In genomic region chr2:179766664-179767526, GRCm38 (mm10) we compare ENCODE assay signal across 10 mouse cellular contexts.
DNase-seq lines count a peak whose midpoint lies in the region; ATAC-seq lines count a peak whose summit lies in the region.
"Had no signal": no experiment of that assay in that cellular context is flagged by ENCODE, and none has a peak within 500 bp of the region (broad histone marks: within the 10 kb centered on the region; RNA-seq: fewer than 3 reads in every experiment).

No protein-coding gene starts in this region.

- H3K4me2 ChIP-seq in hindbrain, embryonic 16.5 days (ENCODE audit: low read length), result peak overlapping the region; percentile 42; the same call in 1 of the 2 replicates
- H3K4me2 ChIP-seq in midbrain, embryonic 12.5 days (replicated peaks), result peak overlapping the region; percentile 40
- H3K4me2 ChIP-seq: limb, embryonic 13.5 days had no signal

- no peaks in the 10 kb centered on the region for H3K27me3 ChIP-seq in hindbrain, embryonic 16.5 days (replicated peaks; ENCODE audit: control insufficient read depth, insufficient read depth, low read length)
- H3K27me3 ChIP-seq in midbrain, embryonic 12.5 days, result peaks cover 8% of the 10 kb centered on the region; the same call in 1 of the 2 replicates
- H3K27me3 ChIP-seq: Patski had no signal

- no peak overlapping the region for H3K4me3 ChIP-seq in hindbrain, embryonic 16.5 days (ENCODE audit: low read length)
- 0 out of 2 replicates have a peak overlapping the region, but pooled peaks have one; percentile 5 for H3K4me3 ChIP-seq in midbrain, embryonic 12.5 days
- H3K4me3 ChIP-seq: limb, embryonic 13.5 days had no signal

- peak; percentile 50 for ATAC-seq in hindbrain, embryonic 16.5 days
- peak; percentile 61 for ATAC-seq in midbrain, embryonic 12.5 days (ENCODE audit: low FRiP score, low read depth)
- ATAC-seq: Patski had no signal

- peaks cover 32% of the 10 kb centered on the region for H3K4me1 ChIP-seq in hindbrain, embryonic 16.5 days (ENCODE audit: control insufficient read depth, insufficient read depth, low read depth, low read length)
- peaks cover 50% of the 10 kb centered on the region for H3K4me1 ChIP-seq in midbrain, embryonic 12.5 days

- 0 out of 2 replicates have a peak overlapping the region, but pooled peaks have one; percentile 27 for H3K27ac ChIP-seq in hindbrain, embryonic 16.5 days (ENCODE audit: low read depth, low read length)
- no peak overlapping the region for H3K27ac ChIP-seq in midbrain, embryonic 12.5 days (replicated peaks)
- H3K27ac ChIP-seq: limb, embryonic 13.5 days had no signal

- peak; percentile 32 for DNase-seq in ZHBTc4 (ENCODE audit: low read depth, low spot score)
- peak; percentile 55 for DNase-seq in embryo, embryonic 11 days
- no peak for DNase-seq in gastrocnemius, postnatal 10 days
- no peak for DNase-seq in left cerebral cortex, adult 8-10 months (ENCODE audit: low spot score in 2 of 2)
- no peak for DNase-seq in urinary bladder, postnatal 4 days (ENCODE audit: low spot score in 2 of 2)
- DNase-seq: cerebellum, postnatal 14 days had no signal

- 20% methylated on average over 16 of the region's 16 CpGs for WGBS in hindbrain, embryonic 16.5 days
- WGBS in midbrain, embryonic 12.5 days, result 21% methylated on average over 16 of the region's 16 CpGs

- H3K9me3 ChIP-seq in hindbrain, embryonic 16.5 days (ENCODE audit: control insufficient read depth, low read length), result no peaks in the 10 kb centered on the region
- no peaks in the 10 kb centered on the region for H3K9me3 ChIP-seq in midbrain, embryonic 12.5 days
- H3K9me3 ChIP-seq: limb, embryonic 13.5 days had no signal

- no peak overlapping the region for H3K9ac ChIP-seq in hindbrain, embryonic 16.5 days (ENCODE audit: low read depth, low read length)
- no peak overlapping the region for H3K9ac ChIP-seq in midbrain, embryonic 12.5 days (replicated peaks)
- H3K9ac ChIP-seq: limb, embryonic 13.5 days had no signal

- H3K36me3 ChIP-seq in hindbrain, embryonic 16.5 days (ENCODE audit: control insufficient read depth, insufficient read depth, low read length), result no peaks in the 10 kb centered on the region
- no peaks in the 10 kb centered on the region for H3K36me3 ChIP-seq in midbrain, embryonic 12.5 days
- H3K36me3 ChIP-seq: limb, embryonic 13.5 days had no signal

Comparison
In these comparisons a context has a peak if more than half of its experiments do, and no peak if none do; other contexts are left out.
1. DNase-seq: peak in ZHBTc4 (single experiment) and embryo, embryonic 11 days (single experiment); none in gastrocnemius, postnatal 10 days (single experiment), left cerebral cortex, adult 8-10 months (0 of 2) and urinary bladder, postnatal 4 days (0 of 2).